25 mouse cellular contexts compared by ENCODE assay signal in genomic region chr12:105547151-105547550, GRCm38 (mm10). TPM values are rescaled to one million over a fixed set of nuclear protein-coding genes. Genes with fewer than 3 reads are reported as not detected.
DNase-seq lines count a peak whose midpoint lies in the region; ATAC-seq and TF ChIP-seq lines count a peak whose summit lies in the region.
"Had no signal": no experiment of that assay in that cellular context is flagged by ENCODE, and none has a peak within 500 bp of the region (broad histone marks: within the 10 kb centered on the region; RNA-seq: fewer than 3 reads in every experiment).

No protein-coding gene starts in this region.

- no peak overlapping the region for H3K9ac ChIP-seq in intestine, postnatal 0 days (ENCODE audit: low read depth, low read length)
- no peak overlapping the region for H3K9ac ChIP-seq in intestine, embryonic 16.5 days (ENCODE audit: low read depth, low read length)
- H3K9ac ChIP-seq: embryonic facial prominence, embryonic 15.5 days had no signal

- H3K4me2 ChIP-seq in intestine, postnatal 0 days (replicated peaks; ENCODE audit: low read depth): no peak overlapping the region
- H3K4me2 ChIP-seq in intestine, embryonic 16.5 days (ENCODE audit: low read depth, low read length): no peak overlapping the region
- peak overlapping the region; percentile 57 for H3K4me2 ChIP-seq in myocyte (ENCODE audit: low read depth)
- H3K4me2 ChIP-seq: embryonic facial prominence, embryonic 15.5 days had no signal

- DNase-seq in heart, adult 11 months: peak; percentile 96
- DNase-seq in heart, postnatal 14 days: no peak
- peak; percentile 23 for DNase-seq in 3134 (ENCODE audit: extremely low read depth, insufficient read length, low spot score)
- DNase-seq in B cell, adult 2 months: no peak
- DNase-seq: adrenal gland, postnatal 10 days; cerebellum, adult 11 months; cerebellum, adult 8-10 months; cerebellum, postnatal 14 days; embryo, embryonic 11 days; gastrocnemius, postnatal 25 days; heart, postnatal 10 days had no signal

- no peaks in the 10 kb centered on the region for H3K36me3 ChIP-seq in intestine, postnatal 0 days (ENCODE audit: control insufficient read depth, insufficient read depth)
- no peaks in the 10 kb centered on the region for H3K36me3 ChIP-seq in intestine, embryonic 16.5 days (ENCODE audit: control insufficient read depth, insufficient read depth, low read length)
- H3K36me3 ChIP-seq in myocyte (ENCODE audit: control insufficient read depth, insufficient read depth): no peaks in the 10 kb centered on the region
- H3K36me3 ChIP-seq: embryonic facial prominence, embryonic 15.5 days; forebrain, embryonic 10.5 days; hindbrain, embryonic 10.5 days had no signal

- H3ac ChIP-seq in myocyte (ENCODE audit: control insufficient read depth, insufficient read length): no peak overlapping the region

- peaks cover 9% of the 10 kb centered on the region; the same call in 1 of the 2 replicates for H3K4me1 ChIP-seq in intestine, postnatal 0 days (replicated peaks; ENCODE audit: control insufficient read depth, insufficient read depth, low read length)
- peaks cover 17% of the 10 kb centered on the region for H3K4me1 ChIP-seq in intestine, embryonic 16.5 days (ENCODE audit: control insufficient read depth, insufficient read depth, low read length)

- no peak for ATAC-seq in intestine, postnatal 0 days
- no peak for ATAC-seq in intestine, embryonic 16.5 days
- ATAC-seq: forebrain, embryonic 14.5 days had no signal

- no peaks in the 10 kb centered on the region for H3K27me3 ChIP-seq in intestine, postnatal 0 days (replicated peaks; ENCODE audit: control insufficient read depth, insufficient read depth, low read length)
- no peaks in the 10 kb centered on the region for H3K27me3 ChIP-seq in intestine, embryonic 16.5 days (replicated peaks; ENCODE audit: control insufficient read depth, insufficient read depth, low read length)
- no peaks in the 10 kb centered on the region for H3K27me3 ChIP-seq in myocyte (ENCODE audit: control insufficient read depth, insufficient read depth, insufficient read length)
- H3K27me3 ChIP-seq: embryonic facial prominence, embryonic 15.5 days had no signal

- peak; percentile 12; the same call in 1 of the 2 replicates for TF ChIP-seq CTCF in intestine, postnatal 0 days (IDR thresholded peaks at IDR 0.05; ENCODE audit: low read depth)

- 75% methylated on average over 2 of the region's 2 CpGs for WGBS in intestine, postnatal 0 days
- 61% methylated on average over 2 of the region's 2 CpGs for WGBS in intestine, embryonic 16.5 days

- no peak for TF ChIP-seq POLR2A in myocyte (IDR thresholded peaks at IDR 0.05; ENCODE audit: insufficient read length, low read depth)

- intact Hi-C loops in heart, postnatal 14 days (cut with DNase I): loop anchor here (2.0 kb wide), 1 partner anchor 14 kb away; no protein-coding TSS in a partner anchor

- H3K27ac ChIP-seq in intestine, postnatal 0 days (ENCODE audit: low read depth, low read length): no peak overlapping the region
- H3K27ac ChIP-seq in intestine, embryonic 16.5 days (ENCODE audit: low read length): no peak overlapping the region
- H3K27ac ChIP-seq: embryonic facial prominence, embryonic 15.5 days; forebrain, embryonic 10.5 days; hindbrain, embryonic 10.5 days had no signal

- no peak overlapping the region for H3K4me3 ChIP-seq in intestine, postnatal 0 days (ENCODE audit: low read depth, low read length)
- H3K4me3 ChIP-seq in intestine, embryonic 16.5 days (ENCODE audit: low read length): no peak overlapping the region
- H3K4me3 ChIP-seq in myocyte: no peak overlapping the region
- H3K4me3 ChIP-seq: embryonic facial prominence, embryonic 15.5 days; erythroblast, embryonic 14.5 days; forebrain, embryonic 10.5 days; gastrocnemius, adult 2 months; hindbrain, embryonic 10.5 days had no signal

- no peaks in the 10 kb centered on the region for H3K9me3 ChIP-seq in intestine, postnatal 0 days (ENCODE audit: control insufficient read depth)
- H3K9me3 ChIP-seq in intestine, embryonic 16.5 days (ENCODE audit: control insufficient read depth, low read length): no peaks in the 10 kb centered on the region
- H3K9me3 ChIP-seq: embryonic facial prominence, embryonic 15.5 days; forebrain, embryonic 10.5 days; hindbrain, embryonic 10.5 days had no signal

- H3K79me2 ChIP-seq in myocyte (ENCODE audit: control insufficient read depth, insufficient read depth): no peaks in the 10 kb centered on the region

TF ChIP-seq in myocyte, 11 proteins besides CTCF, POLR2A, EP300 and RAD21:
- no peak for TF ChIP-seq REST (IDR thresholded peaks at IDR 0.05; ENCODE audit: insufficient read depth, insufficient read length)
- TF ChIP-seq TCF3 (IDR thresholded peaks at IDR 0.05; ENCODE audit: insufficient read length, low read depth): no peak

RNA-seq across cellular contexts. Expression of gene Bdkrb2, which starts 15.9 kb away (rescaled TPM):
- total RNA-seq in heart, postnatal 14 days (2021): 1 to 10 TPM; 1.6 TPM
- polyA plus RNA-seq in intestine, postnatal 0 days (2015; fragmentation: Nextera tagmentation; extraction: Ambion mirVana): 3.8 and 4.4 TPM in 2 replicates
- polyA plus RNA-seq in intestine, embryonic 16.5 days (2015; fragmentation: Nextera tagmentation; extraction: Ambion mirVana): 5.3 and 5.8 TPM in 2 replicates
- polyA plus RNA-seq in myocyte (2012; fragmentation: generic; extraction: Trizol): 2.2 TPM
- total RNA-seq: common myeloid progenitor, adult 5-6 weeks; granulocyte monocyte progenitor cell, adult 5-6 weeks; MEL had no signal
- polyA plus RNA-seq: erythroblast, embryonic 14.5 days had no signal

RNA-seq across cellular contexts. Expression of gene Bdkrb1, which starts 55.7 kb away (rescaled TPM):
- total RNA-seq in heart, postnatal 14 days (2021): not detected
- 0.40 and 0.58 TPM in 2 replicates for polyA plus RNA-seq in intestine, postnatal 0 days (2015; fragmentation: Nextera tagmentation; extraction: Ambion mirVana)
- polyA plus RNA-seq in intestine, embryonic 16.5 days (2015; fragmentation: Nextera tagmentation; extraction: Ambion mirVana): 0.22 and 0.43 TPM in 2 replicates
- 1.00 TPM for polyA plus RNA-seq in myocyte (2012; fragmentation: generic; extraction: Trizol)
- total RNA-seq: adrenal gland, postnatal 10 days; adrenal gland, postnatal 4 days; common myeloid progenitor, adult 5-6 weeks; gastrocnemius, postnatal 25 days; granulocyte monocyte progenitor cell, adult 5-6 weeks; heart, postnatal 10 days; MEL had no signal
- polyA plus RNA-seq: erythroblast, embryonic 14.5 days; forebrain, embryonic 10.5 days; forebrain, embryonic 14.5 days; heart, embryonic 14.5 days had no signal

Comparison
In these comparisons a context has a peak if more than half of its experiments do, and no peak if none do; other contexts are left out.
1. DNase-seq: peak in heart, adult 11 months (single experiment) and 3134 (single experiment); none in heart, postnatal 14 days (0 of 2) and B cell, adult 2 months (0 of 2).